Mouse (Mus musculus) heart, postnatal 0 days (tissue): ENCODE measurements at regions not wholly inside any gene's neighbourhood (a gene's known extent, or its start where the extent isn't known, plus 50 kb on each side); places are given as distances from the start of the nearest gene placed in this dataset.

Source experiments
- CTCF ChIP-seq: IDR thresholded peaks from 2 replicates; pipeline ENCODE4 v1.5.1; 2016; ENCODE audit warnings: antibody characterized with exemption, control low read depth, low read depth
- EP300 ChIP-seq: IDR thresholded peaks from 2 replicates; pipeline ENCODE4 v1.6.1; 2016; ENCODE audit warnings: antibody characterized with exemption, low read depth

GRCm38 (mm10) chr12:86594647-86595046 is 83.9 kb upstream of the Vash1 start:
- no peak for TF ChIP-seq EP300
- TF ChIP-seq CTCF: no peak
